Mouse (Mus musculus): ENCODE results near the gene Pacsin3.

DNA sequence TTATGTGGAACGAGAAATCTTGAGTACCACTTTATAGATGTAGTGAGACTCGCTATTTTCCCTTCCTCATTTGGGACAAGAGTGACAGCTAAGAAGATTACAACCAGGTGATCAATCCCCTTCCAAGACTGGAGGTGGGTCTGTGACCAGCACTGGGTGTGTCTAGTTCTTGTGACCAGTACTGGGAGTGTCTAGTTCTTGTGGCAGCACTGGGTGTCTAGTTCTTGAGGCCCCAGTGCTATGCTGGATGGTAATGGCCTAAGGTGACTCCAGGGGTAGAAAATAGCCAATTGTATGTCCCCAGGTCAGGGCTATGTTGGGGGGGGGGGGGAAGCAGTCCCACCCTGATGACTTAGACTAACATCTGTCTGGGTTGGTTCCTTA is 23.6 kb downstream of the Pacsin3 start:
- TF ChIP-seq POLR2A (IDR thresholded peaks at IDR 0.05; ENCODE audit: control insufficient read depth, extremely low read depth, insufficient read depth, low read length, poor library complexity) (no peak), CTCF (IDR thresholded peaks at IDR 0.05; ENCODE audit: borderline replicate concordance, control insufficient read depth, extremely low read depth, insufficient read depth, low read length, poor library complexity) (no peak)
